Mouse (Mus musculus) stomach, postnatal 0 days (tissue): Measurements from ENCODE around the gene Myom1. TPM values are rescaled to one million over a fixed set of nuclear protein-coding genes. Genes with fewer than 3 reads are reported as not detected.

Source experiments
- ATAC-seq: fragments of 200-750 bp; cut with Nextera tagmentation; 2 replicates; pipeline ENCODE4 v1.8.0; 2017; ENCODE audit not compliant: low FRiP score, low TSS enrichment
- DNase-seq: peaks from one replicate; pipeline ENCODE4 v3.0.0-alpha.2; 2016; ENCODE audit warnings: low spot score
- H3K27ac ChIP-seq: fragments of 300-500 bp; sonication (generic); replicated peaks from 2 replicates; pipeline ENCODE4 v1.5.1; 2014; ENCODE audit warnings: mild to moderate bottlenecking, control low read depth
- H3K27me3 ChIP-seq: fragments of 300-500 bp; sonication (generic); 2 replicates; pipeline ENCODE4 v1.6.1; 2014; ENCODE audit warnings: low read length; ENCODE audit not compliant: control insufficient read depth, insufficient read depth
- H3K36me3 ChIP-seq: fragments of 300-500 bp; sonication (generic); 2 replicates; pipeline ENCODE4 v1.6.1; 2014; ENCODE audit warnings: low read length, mixed read lengths; ENCODE audit not compliant: control insufficient read depth, insufficient read depth
- H3K4me1 ChIP-seq: fragments of 300-500 bp; sonication (generic); replicated peaks from 2 replicates; pipeline ENCODE4 v1.6.1; 2014; ENCODE audit warnings: antibody characterized with exemption; ENCODE audit not compliant: control insufficient read depth, insufficient read depth
- H3K4me2 ChIP-seq: fragments of 300-500 bp; sonication (generic); replicated peaks from 2 replicates; pipeline ENCODE4 v1.6.1; 2014; ENCODE audit warnings: low read depth, mild to moderate bottlenecking, control low read depth, moderate library complexity
- H3K4me3 ChIP-seq: fragments of 300-500 bp; sonication (generic); 2 replicates; pipeline ENCODE4 v1.5.1; 2014; ENCODE audit warnings: low read depth, low read length, control low read depth
- H3K9ac ChIP-seq: fragments of 300-500 bp; sonication (generic); 2 replicates; pipeline ENCODE4 v1.6.1; 2014; ENCODE audit warnings: mild to moderate bottlenecking, low read length, control low read depth, mixed read lengths
- H3K9me3 ChIP-seq: fragments of 300-500 bp; sonication (generic); 2 replicates; pipeline ENCODE4 v1.6.1; 2016; ENCODE audit warnings: low read length; ENCODE audit not compliant: control insufficient read depth
- CTCF ChIP-seq: IDR thresholded peaks from 2 replicates; pipeline ENCODE4 v1.5.1; 2016; ENCODE audit warnings: antibody characterized with exemption, low read depth, mild to moderate bottlenecking, moderate library complexity
- EP300 ChIP-seq: optimal IDR thresholded peaks from 2 replicates; pipeline ENCODE3; 2016; ENCODE audit warnings: antibody characterized with exemption
- WGBS: fragments of 180-500 bp; shearing (Covaris S2); extraction: QIAGEN DNeasy Blood & Tissue Kit; methylation state at CpG from one replicate; pipeline ENCODE4 v1.1.7; 2014; 5-methylcytosine and 5-hydroxymethylcytosine counted together
- polyA plus RNA-seq: library from polyadenylated mRNA; unstranded; fragments of >200 nt; fragmentation: Nextera tagmentation; extraction: Ambion mirVana; gene quantifications from 2 replicates; pipeline ENCODE4 v1.2.1, GENCODE M21; 2015

The Myom1 gene
- polyA plus RNA-seq, 1 experiment from 2014 or later: 9.8 TPM

DNA sequence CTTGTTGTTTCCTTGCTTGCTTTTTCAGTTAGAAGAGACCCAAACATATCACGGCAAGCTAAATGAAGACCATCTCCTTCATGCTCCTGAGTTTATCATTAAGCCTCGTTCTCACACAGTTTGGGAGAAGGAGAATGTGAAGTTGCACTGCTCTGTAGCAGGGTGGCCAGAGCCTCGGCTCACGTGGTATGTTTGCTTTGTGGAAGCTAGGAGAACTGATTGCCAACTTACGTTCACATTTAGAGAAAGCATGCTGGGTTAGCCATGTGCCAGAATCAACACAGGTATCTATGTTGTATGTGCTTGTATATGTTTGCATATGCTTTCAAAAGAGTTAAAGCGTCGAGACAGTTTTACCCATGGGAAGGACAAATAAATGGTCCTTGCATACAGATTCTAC, 34.8 kb downstream of the Myom1 start:
- Histone ChIP-seq H3K4me3 (no peak overlapping the region), H3K4me1 (no peaks in the 10 kb centered on the region), H3K36me3 (0 out of 2 replicates have a peak, but pooled peaks cover 2% of the 10 kb centered on the region), H3K27me3 (no peaks in the 10 kb centered on the region), H3K9ac (no peak overlapping the region), H3K4me2 (no peak overlapping the region), H3K9me3 (no peaks in the 10 kb centered on the region), H3K27ac (no peak overlapping the region)
- 58% methylated on average over 7 of the region's 7 CpGs for WGBS
- DNase-seq (peak; percentile 40), ATAC-seq (peak; percentile 56; the same call in 1 of the 2 replicates)
- TF ChIP-seq CTCF (no peak), EP300 (no peak)

- no peak for ATAC-seq
Measured at GRCm38 (mm10) chr17:71038812-71039211, 36.4 kb downstream of the Myom1 start.

DNA sequence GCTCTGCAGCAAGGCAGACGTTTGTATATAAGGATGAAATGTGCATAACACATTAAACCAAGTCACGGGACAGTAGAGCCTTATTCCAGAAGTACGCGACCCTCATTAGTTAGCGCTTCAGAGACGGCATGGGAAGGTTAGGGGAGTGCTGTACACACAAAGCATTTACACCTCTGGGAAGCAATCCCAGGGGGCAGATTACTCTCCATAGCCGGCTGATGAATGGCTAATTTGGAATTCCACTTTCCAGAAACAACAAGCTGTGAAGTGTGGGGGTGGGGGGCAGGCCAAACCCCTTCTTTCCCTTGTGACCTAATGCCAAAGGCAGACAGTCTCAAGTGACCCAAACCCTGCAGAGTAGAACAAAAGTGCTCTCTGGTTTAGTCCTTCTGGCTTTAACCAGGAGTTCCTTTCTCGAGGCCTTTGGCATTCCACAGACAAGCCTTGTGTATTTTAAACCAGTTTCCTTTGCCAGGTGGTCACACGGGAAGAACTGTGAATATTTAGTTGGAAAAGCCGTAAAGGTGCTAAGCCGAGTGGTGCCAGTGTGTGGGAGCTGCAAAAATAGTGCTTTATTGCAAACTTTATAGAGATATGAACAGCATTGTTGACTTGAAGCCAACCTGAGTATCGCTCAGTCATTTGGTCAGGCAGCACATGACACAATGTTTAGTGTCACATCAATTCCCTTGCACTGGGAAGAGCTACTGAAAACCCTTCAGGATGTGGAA, 37.6 kb downstream of the Myom1 start:
- Histone ChIP-seq H3K4me2 (no peak overlapping the region), H3K9me3 (no peaks in the 10 kb centered on the region), H3K4me1 (no peaks in the 10 kb centered on the region), H3K36me3 (0 out of 2 replicates have a peak, but pooled peaks cover 2% of the 10 kb centered on the region), H3K27ac (no peak overlapping the region), H3K27me3 (no peaks in the 10 kb centered on the region), H3K9ac (no peak overlapping the region), H3K4me3 (no peak overlapping the region)
- TF ChIP-seq CTCF (no peak), EP300 (no peak)
- 46% methylated on average over 12 of the region's 12 CpGs for WGBS
- DNase-seq (no peak), ATAC-seq (no peak)

More at GRCm38 (mm10) chr17:71038812-71039211, 36.4 kb downstream of the Myom1 start:
- H3K9me3 ChIP-seq: no peaks in the 10 kb centered on the region
- H3K4me2 ChIP-seq: no peak overlapping the region
- 0 out of 2 replicates have a peak, but pooled peaks cover 2% of the 10 kb centered on the region for H3K36me3 ChIP-seq
- no peak overlapping the region for H3K27ac ChIP-seq
- no peak overlapping the region for H3K4me3 ChIP-seq
- DNase-seq: no peak
- TF ChIP-seq CTCF (no peak), EP300 (no peak)
- H3K27me3 ChIP-seq: no peaks in the 10 kb centered on the region
- WGBS: 70% methylated on average over 5 of the region's 5 CpGs
- no peak overlapping the region for H3K9ac ChIP-seq
- no peaks in the 10 kb centered on the region for H3K4me1 ChIP-seq

DNA sequence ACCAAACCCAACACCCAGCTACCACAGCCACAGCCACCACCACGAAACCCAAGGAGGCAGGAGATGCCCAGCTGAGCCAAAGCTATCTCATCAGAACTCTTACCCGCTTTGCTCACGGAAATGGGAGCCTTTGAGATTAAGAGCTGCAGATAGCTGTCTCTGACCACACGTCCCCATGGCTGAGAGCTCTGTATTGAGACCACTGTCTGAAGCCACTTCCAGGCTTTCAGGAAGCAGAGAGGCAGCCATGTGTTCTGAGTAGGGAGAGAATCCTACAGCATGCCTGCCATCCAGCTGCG, 38.1 kb downstream of the Myom1 start:
- Histone ChIP-seq H3K4me3 (no peak overlapping the region), H3K27ac (no peak overlapping the region), H3K27me3 (no peaks in the 10 kb centered on the region), H3K36me3 (peaks cover 4% of the 10 kb centered on the region; the same call in 1 of the 2 replicates), H3K4me2 (no peak overlapping the region), H3K9me3 (no peaks in the 10 kb centered on the region), H3K4me1 (no peaks in the 10 kb centered on the region), H3K9ac (no peak overlapping the region)
- DNase-seq (no peak), ATAC-seq (no peak)
- WGBS: 86% methylated on average over 5 of the region's 5 CpGs
- TF ChIP-seq EP300 (no peak), CTCF (no peak)

- Histone ChIP-seq H3K27me3 (no peaks in the 10 kb centered on the region), H3K4me3 (no peak overlapping the region), H3K9ac (no peak overlapping the region), H3K27ac (no peak overlapping the region), H3K4me2 (no peak overlapping the region), H3K4me1 (no peaks in the 10 kb centered on the region), H3K9me3 (no peaks in the 10 kb centered on the region), H3K36me3 (peaks cover 2% of the 10 kb centered on the region; the same call in 1 of the 2 replicates)
- 71% methylated on average over 1 of the region's 1 CpGs for WGBS
- DNase-seq (no peak), ATAC-seq (no peak)
- TF ChIP-seq CTCF (peak; percentile 62), EP300 (no peak)
Measured at GRCm38 (mm10) chr17:71042645-71043044, 40.2 kb downstream of the Myom1 start.

DNA sequence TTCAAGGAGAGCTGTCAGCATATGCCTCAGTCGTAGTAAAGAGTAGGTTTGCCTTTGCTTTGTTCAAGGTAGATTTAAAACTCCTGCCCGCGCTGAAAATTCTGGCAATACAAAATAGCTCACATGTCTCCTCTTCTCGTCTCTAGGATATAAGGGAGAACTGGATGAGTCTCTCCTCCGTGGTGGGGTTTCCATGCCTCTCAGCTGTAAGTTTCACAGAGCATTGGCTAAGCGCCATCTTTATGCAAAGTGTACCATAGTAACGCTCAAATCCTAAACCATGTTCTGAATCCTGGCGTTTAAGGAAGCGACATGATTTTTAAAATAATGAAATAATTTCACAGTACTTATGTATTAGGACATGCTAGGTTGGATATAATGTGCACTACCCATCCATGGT, 43.2 kb downstream of the Myom1 start:
- peaks cover 2% of the 10 kb centered on the region; the same call in 1 of the 2 replicates for H3K36me3 ChIP-seq
- no peaks in the 10 kb centered on the region for H3K27me3 ChIP-seq
- H3K4me2 ChIP-seq: no peak overlapping the region
- no peak overlapping the region for H3K4me3 ChIP-seq
- no peak overlapping the region for H3K27ac ChIP-seq
- 82% methylated on average over 9 of the region's 9 CpGs for WGBS
- H3K9me3 ChIP-seq: no peaks in the 10 kb centered on the region
- no peak overlapping the region for H3K9ac ChIP-seq
- ATAC-seq (no peak), DNase-seq (no peak)
- no peak for TF ChIP-seq CTCF
- TF ChIP-seq EP300: no peak
- H3K4me1 ChIP-seq: no peaks in the 10 kb centered on the region
